Mouse (Mus musculus): ENCODE results near the gene Rnf215.

DNA sequence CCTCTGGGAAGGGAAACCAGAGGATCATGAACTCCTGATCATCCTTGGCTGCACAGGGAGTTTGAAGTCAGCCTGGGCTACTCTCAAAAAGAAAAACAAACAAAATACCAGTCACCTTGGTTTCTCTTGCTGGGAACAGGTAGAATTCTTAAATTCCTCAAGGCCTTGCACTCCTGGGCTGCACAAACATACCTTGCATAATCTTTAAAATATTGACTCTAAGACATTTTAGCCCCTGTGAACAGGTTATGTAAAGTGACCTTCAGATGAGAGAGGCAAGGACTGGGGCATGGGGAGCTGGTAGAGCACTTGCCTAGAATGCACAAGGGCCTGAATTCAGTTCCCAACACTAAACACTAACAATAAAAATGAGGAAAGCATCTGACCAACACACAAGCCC, 6.5 kb downstream of the Rnf215 start:
- TF ChIP-seq CTCF (conservative IDR thresholded peaks at IDR 0.05; ENCODE audit: insufficient read depth, insufficient read length, low read depth, low read length) (no peak), POLR2A (IDR thresholded peaks at IDR 0.05; ENCODE audit: low read depth, low read length) (no peak)
